Mouse (Mus musculus) spleen, adult 2 months (tissue): ENCODE data around the gene Wfdc8. TPM values are rescaled to one million over a fixed set of nuclear protein-coding genes. Genes with fewer than 3 reads are reported as not detected.

ENCODE experiments used
- DNase-seq, 2 experiments: peaks; one replicate each; pipeline versions ENCODE4 v3.0.0 to v3.0.0-alpha.2; 2012 to 2021; ENCODE audit warnings: low spot score in 2 of 2, low read depth in 1 of 2
- H3K27ac ChIP-seq: fragments of 200-500 bp; 2 replicates; pipeline ENCODE4 v1.5.1; 2012; ENCODE audit warnings: low read length, inconsistent platforms; ENCODE audit not compliant: insufficient read depth
- H3K27me3 ChIP-seq: fragments of 200-500 bp; 2 replicates; pipeline ENCODE4 v1.6.1; 2012; ENCODE audit warnings: mild to moderate bottlenecking, moderate library complexity, low read length, inconsistent platforms; ENCODE audit not compliant: control insufficient read depth, insufficient read depth
- H3K36me3 ChIP-seq: fragments of 200-500 bp; 2 replicates; pipeline ENCODE4 v1.6.1; 2012; ENCODE audit warnings: mild to moderate bottlenecking, low read length, inconsistent platforms; ENCODE audit not compliant: control insufficient read depth, insufficient read depth
- H3K4me1 ChIP-seq: fragments of 200-500 bp; 2 replicates; pipeline ENCODE4 v1.6.1; 2011; ENCODE audit warnings: inconsistent platforms; ENCODE audit not compliant: control insufficient read depth, insufficient read depth, insufficient read length
- H3K4me3 ChIP-seq: fragments of 200-500 bp; 2 replicates; pipeline ENCODE4 v1.5.1; 2011; ENCODE audit warnings: mild to moderate bottlenecking, inconsistent platforms; ENCODE audit not compliant: insufficient read depth, insufficient read length; ENCODE audit errors: extremely low read depth
- CTCF ChIP-seq: fragments of 200-500 bp; IDR thresholded peaks from 2 replicates; pipeline ENCODE4 v1.5.1; 2011; ENCODE audit warnings: mild to moderate bottlenecking, inconsistent platforms; ENCODE audit not compliant: insufficient read depth, insufficient read length, insufficient replicate concordance; ENCODE audit errors: extremely low read depth
- POLR2A ChIP-seq: fragments of 200-500 bp; IDR thresholded peaks from 2 replicates; pipeline ENCODE4 v1.6.1; 2011; ENCODE audit warnings: low read depth, low read length, inconsistent platforms
- WGBS: fragments of 180-500 bp; shearing (Covaris S2); methylation state at CpG from one replicate; pipeline ENCODE4 v1.1.7; 2018; 5-methylcytosine and 5-hydroxymethylcytosine counted together
- polyA plus RNA-seq: library from polyadenylated mRNA; depleted of rRNA; stranded (reverse); fragments of >200 nt; gene quantifications from 2 replicates; pipeline ENCODE4 v1.2.3, GENCODE M21; 2012

The Wfdc8 gene
- polyA plus RNA-seq, 1 experiment = not detected

- peak overlapping the region; percentile 41; the same call in 1 of the 2 replicates for H3K4me3 ChIP-seq
- TF ChIP-seq POLR2A = no peak
- peak; percentile 21; the same call in 1 of the 2 replicates for TF ChIP-seq CTCF
- H3K27ac ChIP-seq = no peak overlapping the region
- WGBS = 13% methylated on average over 32 of the region's 32 CpGs
- peaks cover 3% of the 10 kb centered on the region; the same call in 1 of the 2 replicates for H3K27me3 ChIP-seq
- peak in 1 of 2 experiments; percentile 8 for DNase-seq
- no peaks in the 10 kb centered on the region for H3K36me3 ChIP-seq
- peaks cover 6% of the 10 kb centered on the region; the same call in 1 of the 2 replicates for H3K4me1 ChIP-seq
Observed at GRCm38 (mm10) chr2:164563339-164564038, 49.9 kb downstream of the Wfdc8 start.

- TF ChIP-seq POLR2A (no peak), CTCF (no peak)
- H3K4me1 ChIP-seq = peaks cover 6% of the 10 kb centered on the region; the same call in 1 of the 2 replicates
- peak within 1 kb of the TSS; percentile 41; the same call in 1 of the 2 replicates for H3K4me3 ChIP-seq
- 78% methylated on average over 24 of the region's 24 CpGs for WGBS
- no peaks in the 10 kb centered on the region for H3K36me3 ChIP-seq
- no peak within 1 kb of the TSS for H3K27ac ChIP-seq
- H3K27me3 ChIP-seq = peaks cover 3% of the 10 kb centered on the region; the same call in 1 of the 2 replicates
- DNase-seq = no peak
Observed at GRCm38 (mm10) chr2:164562391-164563188, 50.8 kb downstream of the Wfdc8 start, which contains the start of gene Wfdc2. Gene Wfdc2, plus strand, starts transcription at chr2:164562413.

GRCm38 (mm10) chr2:164560106-164560505 is 53.3 kb downstream of the Wfdc8 start:
- no peak for DNase-seq
- 85% methylated on average over 8 of the region's 8 CpGs for WGBS
- Histone ChIP-seq H3K27ac (no peak overlapping the region), H3K27me3 (peaks cover 3% of the 10 kb centered on the region; the same call in 1 of the 2 replicates), H3K4me3 (no peak overlapping the region), H3K4me1 (peaks cover 6% of the 10 kb centered on the region; the same call in 1 of the 2 replicates), H3K36me3 (no peaks in the 10 kb centered on the region)
- TF ChIP-seq POLR2A = no peak
- TF ChIP-seq CTCF = no peak

DNA sequence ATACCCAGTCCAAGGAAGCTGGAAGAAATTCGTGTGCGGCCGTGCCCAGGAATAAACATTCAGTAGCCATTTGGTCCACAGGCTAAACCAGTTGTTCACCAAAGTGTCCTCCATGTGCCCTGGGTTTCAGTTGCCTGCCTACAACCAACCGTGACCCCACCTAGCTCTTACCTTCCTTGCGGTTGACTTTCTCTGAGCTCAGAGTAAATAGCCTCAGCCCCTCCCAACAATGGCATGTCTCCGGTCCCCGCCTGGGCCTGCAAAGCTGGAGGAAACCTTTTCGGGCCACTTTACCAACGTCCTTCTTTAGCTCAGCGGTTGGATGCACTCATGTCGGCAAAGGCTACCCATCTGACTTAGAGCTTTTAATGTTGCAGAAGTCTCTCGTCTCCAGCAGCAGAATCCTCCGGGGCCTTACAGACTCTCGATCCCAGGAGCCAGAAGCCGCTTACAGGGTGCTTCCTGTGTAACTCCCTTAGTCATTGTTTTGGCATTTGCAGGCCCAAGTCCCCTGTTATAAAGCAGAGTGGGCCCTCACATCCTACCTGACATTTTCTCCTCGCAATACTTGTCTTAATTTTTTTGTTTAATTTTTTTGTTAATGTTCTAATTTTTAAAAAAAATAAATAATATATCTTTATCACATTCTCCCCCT is 54.3 kb downstream of the Wfdc8 start:
- H3K4me3 ChIP-seq = no peak overlapping the region

GRCm38 (mm10) chr2:164558426-164558825 is 55.0 kb downstream of the Wfdc8 start:
- Histone ChIP-seq H3K4me1 (peaks cover 6% of the 10 kb centered on the region; the same call in 1 of the 2 replicates), H3K4me3 (no peak overlapping the region), H3K27ac (0 out of 2 replicates have a peak overlapping the region, but pooled peaks have one; percentile 8), H3K27me3 (peaks cover under 1% of the 10 kb centered on the region; the same call in 1 of the 2 replicates), H3K36me3 (no peaks in the 10 kb centered on the region)
- DNase-seq = no peak
- WGBS = 71% methylated on average over 8 of the region's 8 CpGs
- no peak for TF ChIP-seq CTCF
- TF ChIP-seq POLR2A = no peak

More for the DNA sequence above, 54.3 kb downstream of the Wfdc8 start:
- H3K27ac ChIP-seq = peak overlapping the region; percentile 8; the same call in 1 of the 2 replicates
- no peak for DNase-seq
- no peaks in the 10 kb centered on the region for H3K36me3 ChIP-seq
- peaks cover 6% of the 10 kb centered on the region; the same call in 1 of the 2 replicates for H3K4me1 ChIP-seq
- TF ChIP-seq CTCF = no peak
- TF ChIP-seq POLR2A = no peak
- H3K27me3 ChIP-seq = peaks cover 3% of the 10 kb centered on the region; the same call in 1 of the 2 replicates
- 23% methylated on average over 16 of the region's 16 CpGs for WGBS

GRCm38 (mm10) chr2:164551502-164551901 is 61.9 kb downstream of the Wfdc8 start:
- H3K27ac ChIP-seq = no peak overlapping the region
- no peak overlapping the region for H3K4me3 ChIP-seq
- no peak for DNase-seq
- H3K4me1 ChIP-seq = no peaks in the 10 kb centered on the region
- H3K36me3 ChIP-seq = no peaks in the 10 kb centered on the region
- TF ChIP-seq POLR2A (no peak), CTCF (no peak)
- no peaks in the 10 kb centered on the region for H3K27me3 ChIP-seq
- WGBS = 91% methylated on average over 9 of the region's 9 CpGs
